Mouse (Mus musculus): ENCODE data around the gene Arid1b. TPM values are rescaled to one million over a fixed set of nuclear protein-coding genes. Genes with fewer than 3 reads are reported as not detected.
A peak's percentile ranks its signal among the peaks of the same experiment; 100 is the strongest.
"Not testable (repeated sequence)": the region's sequence is repeated elsewhere in the genome, so short reads cannot be mapped to it uniquely, and the experiment has no call there.

Arid1b gene
- polyA plus RNA-seq, 1 experiment from 2014 or later, result 5.8 TPM

GRCm38 (mm10) chr17:5082274-5082673 is 88.1 kb downstream of the Arid1b start:
- Histone ChIP-seq H3K4me1 (ENCODE audit: control insufficient read depth, insufficient read depth, low read length) (peaks cover 69% of the 10 kb centered on the region), H3K27ac (ENCODE audit: low read length) (peak overlapping the region; percentile 24; the same call in 1 of the 2 replicates), H3K4me2 (ENCODE audit: low read depth, low read length) (no peak overlapping the region), H3K36me3 (ENCODE audit: control insufficient read depth, insufficient read depth, low read length) (no peaks in the 10 kb centered on the region), H3K9ac (ENCODE audit: low read depth, low read length) (no peak overlapping the region), H3K27me3 (replicated peaks; ENCODE audit: control insufficient read depth, insufficient read depth, low read length) (no peaks in the 10 kb centered on the region), H3K4me3 (ENCODE audit: low read length) (no peak overlapping the region), H3K9me3 (ENCODE audit: control insufficient read depth, low read length) (no peaks in the 10 kb centered on the region)
- ATAC-seq, result peak; percentile 37; the same call in 1 of the 2 replicates
- WGBS, result 67% methylated on average over 8 of the region's 8 CpGs

GRCm38 (mm10) chr17:5083497-5083896 is 89.4 kb downstream of the Arid1b start:
- no peak overlapping the region for H3K4me3 ChIP-seq (ENCODE audit: low read length)
- H3K9me3 ChIP-seq (ENCODE audit: control insufficient read depth, low read length), result no peaks in the 10 kb centered on the region
- no peaks in the 10 kb centered on the region for H3K27me3 ChIP-seq (replicated peaks; ENCODE audit: control insufficient read depth, insufficient read depth, low read length)
- no peak overlapping the region for H3K27ac ChIP-seq (ENCODE audit: low read length)
- peaks cover 65% of the 10 kb centered on the region for H3K4me1 ChIP-seq (ENCODE audit: control insufficient read depth, insufficient read depth, low read length)
- ATAC-seq, result no peak
- WGBS, result 80% methylated on average over 3 of the region's 3 CpGs
- no peaks in the 10 kb centered on the region for H3K36me3 ChIP-seq (ENCODE audit: control insufficient read depth, insufficient read depth, low read length)
- no peak overlapping the region for H3K9ac ChIP-seq (ENCODE audit: low read depth, low read length)
- H3K4me2 ChIP-seq (ENCODE audit: low read depth, low read length), result no peak overlapping the region

DNA sequence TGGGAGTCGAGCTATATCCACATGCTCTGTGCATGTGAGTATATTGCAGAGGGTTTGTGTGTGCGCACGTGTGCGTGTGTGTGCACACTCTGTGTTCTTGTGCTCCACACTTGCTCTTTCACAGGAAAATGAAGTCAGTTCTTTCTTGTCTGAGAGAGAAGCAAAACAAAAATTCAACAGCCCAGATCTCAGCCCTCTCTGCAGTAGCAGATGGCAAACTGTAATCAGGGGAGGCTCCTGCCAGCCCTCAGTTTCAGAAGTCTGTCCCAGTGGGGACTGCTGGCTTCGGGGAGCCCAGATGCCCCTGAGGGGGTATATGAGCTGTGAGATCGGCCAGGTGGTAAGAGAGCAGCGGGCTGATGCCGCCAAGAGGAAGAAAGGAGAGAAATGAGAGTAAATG is 90.0 kb downstream of the Arid1b start:
- Histone ChIP-seq H3K27ac (ENCODE audit: low read length) (no peak overlapping the region), H3K36me3 (ENCODE audit: control insufficient read depth, insufficient read depth, low read length) (no peaks in the 10 kb centered on the region), H3K4me3 (ENCODE audit: low read length) (no peak overlapping the region), H3K4me1 (ENCODE audit: control insufficient read depth, insufficient read depth, low read length) (peaks cover 65% of the 10 kb centered on the region), H3K9me3 (ENCODE audit: control insufficient read depth, low read length) (no peaks in the 10 kb centered on the region), H3K4me2 (ENCODE audit: low read depth, low read length) (no peak overlapping the region), H3K9ac (ENCODE audit: low read depth, low read length) (no peak overlapping the region), H3K27me3 (replicated peaks; ENCODE audit: control insufficient read depth, insufficient read depth, low read length) (no peaks in the 10 kb centered on the region)
- no peak for ATAC-seq
- WGBS, result 57% methylated on average over 8 of the region's 8 CpGs

DNA sequence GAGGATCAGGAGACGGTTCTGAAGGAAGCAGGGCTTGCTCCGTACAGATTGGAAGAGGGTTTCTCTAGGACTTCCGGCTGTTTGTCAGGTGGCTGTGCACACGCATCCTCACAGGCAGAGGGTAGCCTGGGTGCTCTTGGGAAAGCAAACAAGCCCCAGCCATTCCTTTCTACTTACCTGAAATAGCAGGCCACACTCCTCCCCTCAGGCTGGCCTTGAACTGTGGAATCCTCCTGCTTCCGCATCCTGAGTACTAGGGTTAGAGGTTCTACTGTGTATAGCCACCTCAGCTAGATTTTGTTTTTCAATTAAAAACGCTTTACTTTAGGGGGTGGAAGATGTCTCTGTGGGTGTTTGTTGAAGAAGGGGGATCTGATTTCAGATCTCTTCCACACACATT is 90.9 kb downstream of the Arid1b start:
- H3K4me3 ChIP-seq (ENCODE audit: low read length), result no peak overlapping the region
- H3K9ac ChIP-seq (ENCODE audit: low read depth, low read length), result no peak overlapping the region
- no peaks in the 10 kb centered on the region for H3K36me3 ChIP-seq (ENCODE audit: control insufficient read depth, insufficient read depth, low read length)
- no peak overlapping the region for H3K4me2 ChIP-seq (ENCODE audit: low read depth, low read length)
- no peaks in the 10 kb centered on the region for H3K27me3 ChIP-seq (replicated peaks; ENCODE audit: control insufficient read depth, insufficient read depth, low read length)
- 57% methylated on average over 6 of the region's 6 CpGs for WGBS
- no peaks in the 10 kb centered on the region for H3K9me3 ChIP-seq (ENCODE audit: control insufficient read depth, low read length)
- H3K4me1 ChIP-seq (ENCODE audit: control insufficient read depth, insufficient read depth, low read length), result peaks cover 65% of the 10 kb centered on the region
- ATAC-seq, result no peak
- peak overlapping the region; percentile 57; the same call in 1 of the 2 replicates for H3K27ac ChIP-seq (ENCODE audit: low read length)

GRCm38 (mm10) chr17:5085942-5086341 is 91.8 kb downstream of the Arid1b start:
- H3K4me3 ChIP-seq (ENCODE audit: low read length), result no peak overlapping the region
- H3K27me3 ChIP-seq (replicated peaks; ENCODE audit: control insufficient read depth, insufficient read depth, low read length), result no peaks in the 10 kb centered on the region
- H3K4me1 ChIP-seq (ENCODE audit: control insufficient read depth, insufficient read depth, low read length), result peaks cover 59% of the 10 kb centered on the region
- H3K27ac ChIP-seq (ENCODE audit: low read length), result peak overlapping the region; percentile 57; the same call in 1 of the 2 replicates
- H3K9ac ChIP-seq (ENCODE audit: low read depth, low read length), result no peak overlapping the region
- peak; percentile 26; the same call in 1 of the 2 replicates for ATAC-seq
- H3K4me2 ChIP-seq (ENCODE audit: low read depth, low read length), result no peak overlapping the region
- H3K9me3 ChIP-seq (ENCODE audit: control insufficient read depth, low read length), result no peaks in the 10 kb centered on the region
- 33% methylated on average over 5 of the region's 5 CpGs for WGBS
- H3K36me3 ChIP-seq (ENCODE audit: control insufficient read depth, insufficient read depth, low read length), result no peaks in the 10 kb centered on the region

DNA sequence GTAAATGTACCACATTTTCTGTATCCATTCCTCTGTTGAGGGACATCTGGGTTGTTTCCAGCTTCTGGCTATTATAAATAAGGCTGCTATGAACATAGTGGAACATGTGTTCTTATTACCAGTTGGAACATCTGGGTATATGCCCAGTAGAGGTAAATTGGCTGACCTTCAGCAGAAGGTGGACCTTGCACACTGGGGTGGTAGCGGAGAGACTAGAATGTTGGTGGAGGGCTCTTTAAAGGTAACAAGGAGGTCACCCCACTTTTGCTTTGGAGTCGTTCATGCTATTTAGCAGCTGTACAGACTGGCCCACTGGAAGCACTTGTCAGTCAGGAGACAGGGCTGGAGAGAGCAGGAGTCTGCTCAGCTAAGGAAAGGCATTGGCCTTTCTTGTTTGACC is 94.1 kb downstream of the Arid1b start:
- not testable (repeated sequence) for H3K36me3 ChIP-seq (ENCODE audit: control insufficient read depth, insufficient read depth, low read length); H3K4me3 ChIP-seq (ENCODE audit: low read length); H3K27me3 ChIP-seq (replicated peaks; ENCODE audit: control insufficient read depth, insufficient read depth, low read length); H3K27ac ChIP-seq (ENCODE audit: low read length); H3K9me3 ChIP-seq (ENCODE audit: control insufficient read depth, low read length); ATAC-seq; H3K9ac ChIP-seq (ENCODE audit: low read depth, low read length); H3K4me2 ChIP-seq (ENCODE audit: low read depth, low read length)
- H3K4me1 ChIP-seq (ENCODE audit: control insufficient read depth, insufficient read depth, low read length), result peaks cover 49% of the 10 kb centered on the region
- WGBS, result 68% methylated on average over 2 of the region's 2 CpGs

- Histone ChIP-seq H3K4me2 (ENCODE audit: low read depth, low read length) (no peak overlapping the region), H3K36me3 (ENCODE audit: control insufficient read depth, insufficient read depth, low read length) (peaks cover 4% of the 10 kb centered on the region; the same call in 1 of the 2 replicates), H3K4me3 (ENCODE audit: low read length) (no peak overlapping the region), H3K9ac (ENCODE audit: low read depth, low read length) (no peak overlapping the region), H3K27me3 (replicated peaks; ENCODE audit: control insufficient read depth, insufficient read depth, low read length) (no peaks in the 10 kb centered on the region), H3K4me1 (ENCODE audit: control insufficient read depth, insufficient read depth, low read length) (peaks cover 44% of the 10 kb centered on the region), H3K9me3 (ENCODE audit: control insufficient read depth, low read length) (no peaks in the 10 kb centered on the region), H3K27ac (ENCODE audit: low read length) (no peak overlapping the region)
- no peak for ATAC-seq
- WGBS, result 58% methylated on average over 5 of the region's 5 CpGs
Observed at GRCm38 (mm10) chr17:5088822-5089221, 94.7 kb downstream of the Arid1b start.

DNA sequence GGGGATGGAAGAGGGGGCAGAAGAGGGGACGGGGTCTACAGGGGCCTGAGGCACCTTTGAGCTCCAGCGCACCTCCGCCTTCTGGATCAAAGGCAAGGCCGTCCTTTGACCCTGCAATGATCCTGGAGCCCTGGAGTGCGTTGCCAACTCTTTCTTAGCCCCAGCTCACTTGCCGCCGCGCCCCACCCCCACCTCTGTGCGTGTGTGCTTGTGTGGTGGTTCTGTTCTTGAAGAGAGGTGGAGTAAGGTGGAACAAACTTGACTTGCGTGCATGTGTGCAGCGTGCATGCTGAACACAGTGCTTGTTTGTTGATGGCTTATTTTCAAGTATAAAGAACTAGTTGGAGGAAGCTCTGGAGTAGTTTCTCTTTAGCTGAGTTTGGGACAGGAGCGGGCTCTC is 95.4 kb downstream of the Arid1b start:
- peaks cover 39% of the 10 kb centered on the region for H3K4me1 ChIP-seq (ENCODE audit: control insufficient read depth, insufficient read depth, low read length)
- no peaks in the 10 kb centered on the region for H3K27me3 ChIP-seq (replicated peaks; ENCODE audit: control insufficient read depth, insufficient read depth, low read length)
- H3K27ac ChIP-seq (ENCODE audit: low read length), result peak overlapping the region; percentile 40; the same call in 1 of the 2 replicates
- 21% methylated on average over 12 of the region's 12 CpGs for WGBS
- peaks cover 4% of the 10 kb centered on the region; the same call in 1 of the 2 replicates for H3K36me3 ChIP-seq (ENCODE audit: control insufficient read depth, insufficient read depth, low read length)
- H3K4me2 ChIP-seq (ENCODE audit: low read depth, low read length), result peak overlapping the region; percentile 22
- no peaks in the 10 kb centered on the region for H3K9me3 ChIP-seq (ENCODE audit: control insufficient read depth, low read length)
- H3K9ac ChIP-seq (ENCODE audit: low read depth, low read length), result no peak overlapping the region
- peak overlapping the region; percentile 7; the same call in 1 of the 2 replicates for H3K4me3 ChIP-seq (ENCODE audit: low read length)
- peak; percentile 75 for ATAC-seq

- Histone ChIP-seq H3K4me2 (ENCODE audit: low read depth, low read length) (no peak overlapping the region), H3K4me1 (ENCODE audit: control insufficient read depth, insufficient read depth, low read length) (peaks cover 23% of the 10 kb centered on the region), H3K27me3 (replicated peaks; ENCODE audit: control insufficient read depth, insufficient read depth, low read length) (no peaks in the 10 kb centered on the region), H3K36me3 (ENCODE audit: control insufficient read depth, insufficient read depth, low read length) (peaks cover 4% of the 10 kb centered on the region; the same call in 1 of the 2 replicates), H3K9me3 (ENCODE audit: control insufficient read depth, low read length) (no peaks in the 10 kb centered on the region), H3K4me3 (ENCODE audit: low read length) (no peak overlapping the region), H3K27ac (ENCODE audit: low read length) (no peak overlapping the region), H3K9ac (ENCODE audit: low read depth, low read length) (no peak overlapping the region)
- 78% methylated on average over 16 of the region's 16 CpGs for WGBS
- no peak for ATAC-seq
Observed at GRCm38 (mm10) chr17:5091490-5091889, 97.4 kb downstream of the Arid1b start.

GRCm38 (mm10) chr17:5091934-5092333 is 97.8 kb downstream of the Arid1b start:
- H3K36me3 ChIP-seq (ENCODE audit: control insufficient read depth, insufficient read depth, low read length), result peaks cover 4% of the 10 kb centered on the region; the same call in 1 of the 2 replicates
- WGBS, result 59% methylated on average over 10 of the region's 10 CpGs
- no peaks in the 10 kb centered on the region for H3K9me3 ChIP-seq (ENCODE audit: control insufficient read depth, low read length)
- no peak overlapping the region for H3K27ac ChIP-seq (ENCODE audit: low read length)
- no peak overlapping the region for H3K9ac ChIP-seq (ENCODE audit: low read depth, low read length)
- H3K4me1 ChIP-seq (ENCODE audit: control insufficient read depth, insufficient read depth, low read length), result peaks cover 23% of the 10 kb centered on the region
- no peak overlapping the region for H3K4me2 ChIP-seq (ENCODE audit: low read depth, low read length)
- no peaks in the 10 kb centered on the region for H3K27me3 ChIP-seq (replicated peaks; ENCODE audit: control insufficient read depth, insufficient read depth, low read length)
- no peak overlapping the region for H3K4me3 ChIP-seq (ENCODE audit: low read length)
- ATAC-seq, result no peak

Data from intestine, embryonic 16.5 days (tissue).